Mouse (Mus musculus): Measurements from ENCODE around the gene Gsto1. TPM values are rescaled to one million over a fixed set of nuclear protein-coding genes. Genes with fewer than 3 reads are reported as not detected.

Gene Gsto1
- polyA plus RNA-seq, 1 experiment from 2014 or later = 88.0 TPM

DNA sequence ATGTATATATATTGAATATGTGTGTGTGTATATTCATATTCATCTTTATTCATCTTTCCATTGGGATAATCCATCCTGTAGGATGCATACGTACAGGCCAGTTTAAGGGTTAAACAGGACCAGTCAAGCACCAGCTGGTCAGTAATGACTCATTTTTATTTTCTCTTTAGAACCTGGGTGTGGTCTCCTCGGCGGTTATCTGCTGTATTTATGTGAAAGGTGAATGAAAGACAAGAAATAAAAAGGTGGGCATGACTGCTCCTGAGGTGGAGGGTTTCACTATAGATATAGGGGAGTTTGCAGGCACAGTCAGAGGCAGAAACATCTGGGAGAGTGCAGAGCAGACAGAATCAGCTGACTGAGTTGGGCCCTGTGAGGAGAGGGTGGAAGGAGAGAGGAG lies 14.7 kb downstream of the Gsto1 start:
- WGBS = 52% methylated on average over 3 of the region's 3 CpGs
- Histone ChIP-seq H3K4me3 (ENCODE audit: control insufficient read depth in 1 of 2, insufficient read depth in 1 of 2, low read depth in 1 of 2, low read length in 2 of 2) (no peak overlapping the region), H3K27ac (replicated peaks in 1 of 2; ENCODE audit: control insufficient read depth in 1 of 2, insufficient read depth in 1 of 2, low read depth in 2 of 2, low read length in 2 of 2) (no peak overlapping the region), H3K9me3 (ENCODE audit: control insufficient read depth, low read length) (no peaks in the 10 kb centered on the region), H3K4me2 (ENCODE audit: low read length) (no peak overlapping the region), H3K36me3 (ENCODE audit: control insufficient read depth, insufficient read depth, low read length) (no peaks in the 10 kb centered on the region), H3K4me1 (ENCODE audit: control insufficient read depth in 2 of 2, insufficient read depth in 2 of 2, low read length in 2 of 2) (0 out of 4 replicates have a peak, but pooled peaks cover 0 to 2% of the 10 kb centered on the region in 2 experiments), H3K9ac (ENCODE audit: low read length) (no peak overlapping the region), H3K27me3 (ENCODE audit: control insufficient read depth, insufficient read depth, low read length) (no peaks in the 10 kb centered on the region)
- ATAC-seq (ENCODE audit: insufficient number of reproducible peaks, insufficient read depth, low FRiP score, low read depth) = no peak

DNA sequence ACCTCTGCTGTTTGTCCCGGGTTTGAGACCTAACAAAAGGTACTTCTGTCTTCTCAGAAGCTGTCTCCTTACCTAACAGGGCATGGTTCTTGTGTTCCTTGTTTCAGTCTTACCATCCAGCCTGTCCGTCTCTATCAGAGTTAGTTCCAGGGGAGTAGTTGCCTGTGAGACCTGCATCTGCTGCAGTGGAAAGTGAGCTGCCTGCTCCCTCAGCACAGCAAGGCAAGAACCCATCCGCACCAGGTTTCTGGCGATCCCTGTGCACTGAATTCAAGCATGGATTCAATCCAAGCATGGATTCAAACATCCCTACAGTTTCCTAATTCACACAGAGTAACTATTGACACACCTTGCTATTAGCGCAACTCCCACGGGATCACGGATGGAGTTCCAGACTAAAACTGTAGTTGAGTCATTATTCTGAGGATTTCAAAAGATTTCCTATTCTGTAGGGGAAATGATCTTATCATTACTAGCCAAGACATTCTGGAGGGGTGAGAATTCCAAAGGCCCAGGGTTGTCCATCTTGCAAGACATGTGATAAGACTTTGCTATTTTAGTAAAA lies 15.4 kb downstream of the Gsto1 start:
- WGBS = 53% methylated on average over 7 of the region's 7 CpGs
- no peak for ATAC-seq (ENCODE audit: insufficient number of reproducible peaks, insufficient read depth, low FRiP score, low read depth)
- H3K4me3 ChIP-seq (ENCODE audit: control insufficient read depth in 1 of 2, insufficient read depth in 1 of 2, low read depth in 1 of 2, low read length in 2 of 2) = no peak overlapping the region
- H3K27me3 ChIP-seq (ENCODE audit: control insufficient read depth, insufficient read depth, low read length) = no peaks in the 10 kb centered on the region
- H3K4me2 ChIP-seq (ENCODE audit: low read length) = no peak overlapping the region
- H3K36me3 ChIP-seq (ENCODE audit: control insufficient read depth, insufficient read depth, low read length) = no peaks in the 10 kb centered on the region
- 0 out of 4 replicates have a peak, but pooled peaks cover 0 to 2% of the 10 kb centered on the region in 2 experiments for H3K4me1 ChIP-seq (ENCODE audit: control insufficient read depth in 2 of 2, insufficient read depth in 2 of 2, low read length in 2 of 2)
- H3K9me3 ChIP-seq (ENCODE audit: control insufficient read depth, low read length) = no peaks in the 10 kb centered on the region
- peak overlapping the region; percentile 11; the same call in 1 of the 2 replicates for H3K9ac ChIP-seq (ENCODE audit: low read length)
- H3K27ac ChIP-seq (replicated peaks in 1 of 2; ENCODE audit: control insufficient read depth in 1 of 2, insufficient read depth in 1 of 2, low read depth in 2 of 2, low read length in 2 of 2) = no peak overlapping the region

DNA sequence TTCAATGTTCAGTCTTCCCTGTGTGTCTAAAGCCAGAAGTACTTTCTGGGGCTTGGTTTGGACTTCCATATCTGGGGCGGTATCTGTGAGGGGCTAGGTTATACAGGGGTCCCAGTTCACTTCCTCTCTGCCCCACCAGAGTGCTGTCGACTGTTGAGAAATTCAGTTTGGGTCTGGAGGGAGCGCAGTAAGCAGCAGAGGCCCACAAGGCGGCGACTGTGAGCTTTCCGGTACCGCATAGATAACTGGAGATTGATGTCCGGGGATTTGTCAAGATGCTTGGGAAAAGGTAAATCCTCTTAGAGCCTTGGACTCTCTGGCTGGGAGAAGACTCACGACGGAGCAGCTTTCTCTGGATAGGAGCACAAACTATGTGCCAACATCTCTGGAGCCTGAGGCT lies 16.7 kb downstream of the Gsto1 start:
- Histone ChIP-seq H3K27me3 (ENCODE audit: control insufficient read depth, insufficient read depth, low read length) (no peaks in the 10 kb centered on the region), H3K4me2 (ENCODE audit: low read length) (no peak overlapping the region), H3K9ac (ENCODE audit: low read length) (no peak overlapping the region), H3K9me3 (ENCODE audit: control insufficient read depth, low read length) (no peaks in the 10 kb centered on the region), H3K4me1 (ENCODE audit: control insufficient read depth in 2 of 2, insufficient read depth in 2 of 2, low read length in 2 of 2) (0 out of 4 replicates have a peak, but pooled peaks cover 0 to 4% of the 10 kb centered on the region in 2 experiments), H3K4me3 (ENCODE audit: control insufficient read depth in 1 of 2, insufficient read depth in 1 of 2, low read depth in 1 of 2, low read length in 2 of 2) (no peak overlapping the region), H3K27ac (replicated peaks in 1 of 2; ENCODE audit: control insufficient read depth in 1 of 2, insufficient read depth in 1 of 2, low read depth in 2 of 2, low read length in 2 of 2) (no peak overlapping the region), H3K36me3 (ENCODE audit: control insufficient read depth, insufficient read depth, low read length) (no peaks in the 10 kb centered on the region)
- WGBS = 32% methylated on average over 10 of the region's 10 CpGs
- no peak for ATAC-seq (ENCODE audit: insufficient number of reproducible peaks, insufficient read depth, low FRiP score, low read depth)

DNA sequence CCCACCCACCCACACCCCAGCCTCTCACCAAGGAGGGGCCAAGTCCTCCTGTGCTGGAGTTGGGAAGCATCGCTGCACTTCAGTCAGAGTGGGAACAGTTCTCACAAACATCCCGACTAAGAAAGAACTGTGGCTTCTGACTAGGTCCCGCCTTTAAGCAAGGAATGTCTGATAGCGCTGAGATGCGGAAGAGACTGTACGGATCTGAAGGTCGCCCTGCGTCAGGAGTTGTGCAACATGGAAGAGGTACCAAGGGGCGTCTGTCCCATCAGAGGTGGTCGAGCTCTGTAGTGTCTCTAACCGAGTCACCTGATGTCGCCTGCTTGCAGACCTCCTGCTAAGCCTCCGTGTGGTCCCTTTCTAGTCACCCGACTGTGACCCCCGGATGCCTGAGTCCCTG lies 21.5 kb downstream of the Gsto1 start:
- no peak overlapping the region for H3K9ac ChIP-seq (ENCODE audit: low read length)
- H3K27me3 ChIP-seq (ENCODE audit: control insufficient read depth, insufficient read depth, low read length) = no peaks in the 10 kb centered on the region
- no peaks in the 10 kb centered on the region for H3K36me3 ChIP-seq (ENCODE audit: control insufficient read depth, insufficient read depth, low read length)
- H3K9me3 ChIP-seq (ENCODE audit: control insufficient read depth, low read length) = no peaks in the 10 kb centered on the region
- 40% methylated on average over 15 of the region's 15 CpGs for WGBS
- H3K4me2 ChIP-seq (ENCODE audit: low read length) = no peak overlapping the region
- H3K4me3 ChIP-seq (ENCODE audit: control insufficient read depth in 1 of 2, insufficient read depth in 1 of 2, low read depth in 1 of 2, low read length in 2 of 2) = no peak overlapping the region
- no peak for ATAC-seq (ENCODE audit: insufficient number of reproducible peaks, insufficient read depth, low FRiP score, low read depth)
- H3K27ac ChIP-seq (replicated peaks in 1 of 2; ENCODE audit: control insufficient read depth in 1 of 2, insufficient read depth in 1 of 2, low read depth in 2 of 2, low read length in 2 of 2) = no peak overlapping the region
- 0 out of 4 replicates have a peak, but pooled peaks cover 0 to 3% of the 10 kb centered on the region in 2 experiments for H3K4me1 ChIP-seq (ENCODE audit: control insufficient read depth in 2 of 2, insufficient read depth in 2 of 2, low read length in 2 of 2)

DNA sequence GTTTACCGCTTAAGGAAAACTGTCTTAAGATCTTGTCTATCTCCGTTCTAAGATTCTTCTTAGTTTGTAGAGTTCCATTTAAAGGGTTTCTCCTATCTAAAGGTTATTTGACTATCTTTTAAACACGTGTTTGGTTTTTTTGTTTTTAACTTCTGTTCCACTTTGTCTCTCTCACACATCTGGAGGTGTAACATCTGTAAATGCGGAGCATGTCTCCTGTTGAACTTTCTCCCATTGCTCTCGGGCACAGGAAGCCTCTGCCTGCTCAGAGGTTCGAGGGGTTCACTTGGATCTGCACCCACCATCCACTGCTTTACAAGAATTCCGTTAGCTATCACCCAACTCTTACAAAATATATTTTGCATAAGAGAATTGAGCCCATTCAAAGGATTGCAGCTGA lies 26.8 kb downstream of the Gsto1 start:
- H3K9ac ChIP-seq (ENCODE audit: low read length) = no peak overlapping the region
- no peak for ATAC-seq (ENCODE audit: insufficient number of reproducible peaks, insufficient read depth, low FRiP score, low read depth)
- H3K27ac ChIP-seq (replicated peaks in 1 of 2; ENCODE audit: control insufficient read depth in 1 of 2, insufficient read depth in 1 of 2, low read depth in 2 of 2, low read length in 2 of 2) = no peak overlapping the region
- no peak overlapping the region for H3K4me2 ChIP-seq (ENCODE audit: low read length)
- H3K4me1 ChIP-seq (ENCODE audit: control insufficient read depth in 2 of 2, insufficient read depth in 2 of 2, low read length in 2 of 2) = peaks cover 20 to 23% of the 10 kb centered on the region in 2 experiments
- H3K9me3 ChIP-seq (ENCODE audit: control insufficient read depth, low read length) = no peaks in the 10 kb centered on the region
- 71% methylated on average over 7 of the region's 7 CpGs for WGBS
- no peak overlapping the region for H3K4me3 ChIP-seq (ENCODE audit: control insufficient read depth in 1 of 2, insufficient read depth in 1 of 2, low read depth in 1 of 2, low read length in 2 of 2)
- H3K36me3 ChIP-seq (ENCODE audit: control insufficient read depth, insufficient read depth, low read length) = no peaks in the 10 kb centered on the region
- no peaks in the 10 kb centered on the region for H3K27me3 ChIP-seq (ENCODE audit: control insufficient read depth, insufficient read depth, low read length)

DNA sequence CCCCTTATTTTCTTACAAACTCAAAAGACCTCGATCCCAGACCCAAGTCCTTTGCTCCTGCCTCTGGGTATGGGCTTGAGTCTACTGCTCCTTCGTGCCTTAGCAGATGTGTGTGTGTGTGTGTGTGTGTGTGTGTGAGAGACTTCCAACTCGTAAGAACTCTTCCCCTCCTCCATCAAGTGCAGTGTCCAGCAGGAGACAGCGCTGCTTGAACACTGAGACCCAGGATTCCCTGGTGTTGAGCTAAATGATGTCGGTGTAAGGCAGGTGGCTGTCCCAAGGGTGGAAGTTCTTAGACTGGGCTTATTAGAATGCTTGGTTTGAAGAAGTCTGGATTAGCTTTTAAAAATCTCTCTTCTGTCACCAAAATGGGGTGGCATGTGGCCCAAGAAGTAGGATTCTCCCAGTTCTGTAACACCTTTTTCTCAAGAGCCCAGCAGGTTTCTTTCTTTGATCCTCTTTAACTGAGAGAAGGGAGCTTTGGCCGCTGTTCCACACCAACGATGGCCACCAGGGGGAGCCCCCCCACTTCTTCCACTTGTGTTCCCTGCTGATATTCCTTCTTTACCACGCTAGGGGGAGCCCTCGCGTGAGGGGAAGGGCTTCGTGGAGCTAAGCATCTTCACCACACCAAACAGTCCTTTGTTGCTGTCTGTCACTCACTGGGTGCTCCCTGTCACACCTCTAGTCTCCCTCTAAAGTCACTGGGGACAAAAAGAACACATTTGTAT lies 27.5 kb downstream of the Gsto1 start:
- Histone ChIP-seq H3K27me3 (ENCODE audit: control insufficient read depth, insufficient read depth, low read length) (no peaks in the 10 kb centered on the region), H3K36me3 (ENCODE audit: control insufficient read depth, insufficient read depth, low read length) (no peaks in the 10 kb centered on the region), H3K9ac (ENCODE audit: low read length) (no peak overlapping the region), H3K4me1 (ENCODE audit: control insufficient read depth in 2 of 2, insufficient read depth in 2 of 2, low read length in 2 of 2) (peaks cover 27% of the 10 kb centered on the region in 2 experiments), H3K4me2 (ENCODE audit: low read length) (no peak overlapping the region), H3K9me3 (ENCODE audit: control insufficient read depth, low read length) (no peaks in the 10 kb centered on the region), H3K27ac (replicated peaks in 1 of 2; ENCODE audit: control insufficient read depth in 1 of 2, insufficient read depth in 1 of 2, low read depth in 2 of 2, low read length in 2 of 2) (no peak overlapping the region), H3K4me3 (ENCODE audit: control insufficient read depth in 1 of 2, insufficient read depth in 1 of 2, low read depth in 1 of 2, low read length in 2 of 2) (no peak overlapping the region)
- 20% methylated on average over 11 of the region's 11 CpGs for WGBS
- no peak for ATAC-seq (ENCODE audit: insufficient number of reproducible peaks, insufficient read depth, low FRiP score, low read depth)

DNA sequence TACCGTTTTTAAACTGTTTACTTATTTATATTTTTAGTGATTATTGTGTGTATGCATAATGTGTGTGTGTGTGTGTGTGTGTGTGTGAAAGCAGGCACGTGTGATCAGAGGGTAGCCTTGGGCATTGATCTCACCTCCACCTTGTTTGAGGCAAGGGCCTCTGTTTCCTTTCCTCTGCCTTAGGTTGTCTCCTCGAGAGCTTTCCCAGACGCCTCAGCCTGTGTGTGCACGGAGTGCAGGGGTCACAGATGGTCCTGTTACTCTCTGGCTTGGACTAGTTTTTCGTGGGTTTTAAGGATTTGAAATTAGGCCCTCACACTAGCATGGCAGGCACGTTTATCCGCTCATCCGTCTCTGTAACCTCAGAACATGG lies 28.1 kb downstream of the Gsto1 start:
- peaks cover 27% of the 10 kb centered on the region in 2 experiments for H3K4me1 ChIP-seq (ENCODE audit: control insufficient read depth in 2 of 2, insufficient read depth in 2 of 2, low read length in 2 of 2)
- ATAC-seq (ENCODE audit: insufficient number of reproducible peaks, insufficient read depth, low FRiP score, low read depth) = no peak
- no peak overlapping the region for H3K9ac ChIP-seq (ENCODE audit: low read length)
- H3K4me3 ChIP-seq (ENCODE audit: control insufficient read depth in 1 of 2, insufficient read depth in 1 of 2, low read depth in 1 of 2, low read length in 2 of 2) = no peak overlapping the region
- H3K9me3 ChIP-seq (ENCODE audit: control insufficient read depth, low read length) = no peaks in the 10 kb centered on the region
- H3K27me3 ChIP-seq (ENCODE audit: control insufficient read depth, insufficient read depth, low read length) = no peaks in the 10 kb centered on the region
- no peaks in the 10 kb centered on the region for H3K36me3 ChIP-seq (ENCODE audit: control insufficient read depth, insufficient read depth, low read length)
- H3K4me2 ChIP-seq (ENCODE audit: low read length) = no peak overlapping the region
- 48% methylated on average over 9 of the region's 9 CpGs for WGBS
- H3K27ac ChIP-seq (replicated peaks in 1 of 2; ENCODE audit: control insufficient read depth in 1 of 2, insufficient read depth in 1 of 2, low read depth in 2 of 2, low read length in 2 of 2) = no peak overlapping the region
